Mouse (Mus musculus) granulocyte monocyte progenitor cell, adult 5-6 weeks (primary cell): ENCODE measurements around the gene Ell. TPM values are rescaled to one million over a fixed set of nuclear protein-coding genes. Genes with fewer than 3 reads are reported as not detected.

Experiments
- ATAC-seq: replicated peaks from 2 replicates; pipeline ENCODE4 v1.8.0; 2016; ENCODE audit warnings: mild to moderate bottlenecking, moderate TSS enrichment, inconsistent platforms; ENCODE audit not compliant: poor library complexity, severe bottlenecking
- total RNA-seq, 2 experiments: library from RNA; stranded (forward) in 1 of 2; stranded (reverse) in 1 of 2; fragments of 200-712, 200-1000 nt in 1 of 2; fragments of >200 nt in 1 of 2; fragmentation: Nextera tagmentation in 1 of 2; gene quantifications; 2 replicates each; pipeline ENCODE4 v1.2.3; 2014 to 2017

The Ell gene
- total RNA-seq, 2 experiments from 2014 or later, result 5.5 to 11.7 TPM

DNA sequence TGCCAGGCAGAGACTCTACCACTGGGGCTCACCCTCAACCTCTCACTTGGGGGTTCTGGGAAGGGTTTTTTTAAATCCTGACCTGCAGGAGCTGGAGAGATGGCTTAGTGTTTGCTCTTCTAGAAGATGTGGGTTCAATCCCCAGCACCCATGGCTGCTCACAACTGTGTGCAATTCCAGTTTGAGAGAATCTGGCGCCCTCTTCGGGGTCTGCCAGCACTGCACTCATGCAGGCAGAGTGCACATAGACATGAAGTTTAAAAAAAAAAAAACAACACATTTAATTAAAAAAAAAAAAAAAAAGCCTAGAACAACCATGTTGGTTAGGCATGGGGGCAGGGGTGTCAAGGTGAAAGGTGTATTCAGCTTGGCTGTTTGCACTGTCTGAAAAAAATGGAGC lies 8.9 kb upstream of the Ell start:
- no peak for ATAC-seq

DNA sequence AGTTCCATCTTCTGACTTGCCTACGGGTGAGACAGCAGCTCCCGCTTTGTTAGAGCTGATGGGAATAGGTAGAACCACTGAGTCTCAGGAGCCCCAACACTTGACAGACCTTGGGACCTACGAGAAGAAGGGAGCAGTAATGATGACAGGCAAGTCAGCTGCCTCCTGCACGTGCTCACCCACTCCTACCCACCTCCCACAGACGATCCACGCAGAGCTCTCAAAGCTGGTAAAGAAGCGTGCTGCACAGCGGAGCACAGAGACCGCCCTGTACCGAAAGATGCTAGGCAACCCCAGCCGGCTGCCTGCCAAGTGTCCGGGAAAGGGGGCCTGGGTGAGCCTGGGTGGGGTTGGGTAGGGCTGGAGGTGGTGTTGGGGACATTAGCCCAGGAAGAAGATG lies 5.0 kb upstream of the Ell start:
- no peak for ATAC-seq

DNA sequence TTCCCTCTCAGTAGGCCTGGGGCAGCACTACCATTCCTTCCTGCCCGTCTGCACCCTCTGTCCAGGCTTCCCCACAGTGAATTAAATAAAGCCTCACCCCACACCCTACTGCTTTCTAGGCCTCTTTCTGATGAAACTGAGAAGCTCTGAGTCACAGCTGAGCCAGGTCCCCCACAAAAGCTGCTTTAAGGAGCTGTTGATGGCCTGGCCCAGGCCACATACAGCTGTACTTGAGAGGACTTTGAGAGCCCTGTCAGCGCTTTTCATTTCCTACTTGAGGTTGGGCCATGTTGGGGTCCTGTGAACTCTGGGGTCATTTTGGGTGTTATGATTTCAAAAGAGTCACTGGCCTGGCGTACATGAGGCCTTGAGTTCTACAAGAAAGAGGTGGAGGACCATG lies 4.0 kb upstream of the Ell start:
- ATAC-seq, result no peak

DNA sequence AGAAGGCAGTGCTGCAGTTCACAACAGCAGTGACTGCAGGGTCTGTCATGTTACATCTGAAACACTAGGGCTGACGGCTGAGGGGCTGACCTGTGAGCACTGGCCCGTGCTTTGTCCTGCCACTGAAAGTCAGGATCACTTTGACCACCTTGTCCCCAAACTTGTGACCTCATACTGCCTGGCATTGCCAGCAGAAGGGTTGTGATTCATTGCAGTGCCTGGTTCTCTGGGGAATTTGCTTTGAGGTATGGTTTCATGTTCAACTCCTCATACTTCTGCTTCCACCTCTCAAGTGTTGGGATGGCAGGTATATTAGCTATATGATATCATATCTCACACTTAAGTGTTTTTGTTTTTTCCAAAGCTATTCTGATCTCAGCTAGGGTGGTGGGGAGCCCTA lies 3.6 kb upstream of the Ell start:
- ATAC-seq, result no peak

DNA sequence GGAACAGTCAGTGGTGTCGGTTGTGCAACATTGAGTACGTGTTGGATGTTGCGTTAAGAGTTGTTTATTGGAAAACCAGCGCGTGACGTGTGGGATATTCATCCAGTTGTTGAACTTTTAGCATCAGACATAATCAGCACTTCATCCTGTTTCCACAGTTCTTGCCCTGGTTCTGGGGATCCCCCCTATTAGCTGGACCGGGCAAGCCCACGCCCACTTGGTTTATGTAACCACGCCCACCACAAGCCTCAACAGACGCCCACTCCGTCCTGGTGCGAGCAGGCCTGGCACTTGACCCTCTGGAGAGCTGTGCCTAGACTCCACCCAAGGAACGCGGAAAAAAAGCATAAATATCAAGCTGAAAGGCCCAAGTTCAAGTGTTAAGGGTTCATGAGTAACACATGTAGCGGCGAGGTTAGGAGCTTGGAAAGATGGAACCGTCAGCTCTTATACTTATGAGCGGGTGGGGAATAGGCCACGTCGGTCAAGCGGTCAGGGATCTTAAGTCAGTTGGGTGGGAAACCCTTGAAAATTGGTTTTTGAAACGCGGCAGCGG lies 1.2 kb upstream of the Ell start:
- ATAC-seq, result peak; percentile 43

DNA sequence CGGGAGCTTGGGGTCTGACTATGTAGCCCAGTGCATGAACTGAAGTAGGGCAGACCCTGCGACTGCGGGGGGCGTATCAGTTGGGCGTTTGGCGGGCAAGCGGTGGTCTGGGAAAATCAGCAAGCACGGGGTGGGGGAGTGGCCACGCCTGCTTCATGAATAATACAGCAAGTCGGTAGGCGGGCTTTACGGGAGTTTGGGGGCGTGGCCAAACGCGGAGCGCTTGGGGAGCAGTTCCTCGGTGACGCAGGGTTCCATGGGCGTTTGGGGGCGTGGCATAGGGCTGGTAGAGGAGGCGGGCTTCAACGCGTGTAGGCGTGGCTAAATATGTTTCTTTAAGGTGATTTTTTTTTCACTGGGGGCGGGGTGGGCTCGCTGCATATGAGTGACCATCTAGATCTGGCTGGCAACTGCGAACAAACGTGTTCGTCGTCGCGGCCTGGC lies 602 bp upstream of the Ell start:
- peak; percentile 69 for ATAC-seq

DNA sequence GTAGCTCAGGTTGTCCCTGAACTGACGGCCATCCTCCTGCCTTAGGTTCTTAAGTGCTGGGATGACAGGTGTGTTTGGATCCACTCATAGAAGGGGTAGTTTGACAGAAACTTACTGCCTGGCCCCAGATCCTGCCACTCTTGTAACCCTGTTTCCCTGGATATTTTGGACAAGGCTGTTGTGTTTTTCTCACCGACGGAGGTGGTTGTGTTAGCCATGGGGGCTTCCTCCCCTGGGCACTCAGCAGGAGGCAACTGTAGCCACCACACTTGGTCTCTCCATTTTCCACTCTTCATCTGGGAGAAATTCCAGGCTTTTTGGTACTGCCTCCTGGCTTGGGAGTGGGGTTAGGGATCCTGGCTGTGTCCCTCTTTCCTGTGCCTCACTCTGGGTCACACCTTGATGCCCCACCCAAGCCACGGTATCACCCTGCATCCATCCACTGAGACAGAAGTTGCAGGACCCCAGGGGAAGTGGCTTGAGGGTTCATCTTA lies 803 bp downstream of the Ell start:
- ATAC-seq, result no peak

DNA sequence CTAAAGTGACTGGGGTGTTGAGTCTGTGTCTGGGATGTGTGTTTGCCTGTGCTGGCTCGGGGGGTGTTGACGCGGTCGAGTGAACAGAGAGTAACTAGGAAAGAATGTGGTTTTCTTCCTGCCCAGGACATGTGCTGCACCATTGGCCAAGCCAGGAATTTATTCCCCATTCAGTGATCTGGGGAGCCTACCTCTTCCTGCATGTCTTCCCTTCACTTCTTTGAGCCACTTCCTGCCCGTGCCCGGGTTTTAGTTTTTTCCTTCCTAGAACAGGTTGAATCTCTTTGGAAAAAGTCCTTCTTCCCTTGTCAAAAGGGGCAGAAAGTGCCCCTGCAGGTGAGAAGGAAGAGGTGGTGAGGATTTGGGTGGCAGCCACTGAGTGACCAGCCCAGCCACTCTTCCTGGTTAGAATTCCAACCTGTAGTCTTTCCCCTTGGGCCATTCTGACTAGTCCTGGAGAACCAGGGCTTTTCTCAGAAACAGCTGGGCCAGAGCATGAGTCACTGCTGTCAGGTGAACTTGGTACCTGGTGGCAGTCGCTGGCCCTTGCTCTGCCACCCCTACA lies 1.3 kb downstream of the Ell start:
- no peak for ATAC-seq

DNA sequence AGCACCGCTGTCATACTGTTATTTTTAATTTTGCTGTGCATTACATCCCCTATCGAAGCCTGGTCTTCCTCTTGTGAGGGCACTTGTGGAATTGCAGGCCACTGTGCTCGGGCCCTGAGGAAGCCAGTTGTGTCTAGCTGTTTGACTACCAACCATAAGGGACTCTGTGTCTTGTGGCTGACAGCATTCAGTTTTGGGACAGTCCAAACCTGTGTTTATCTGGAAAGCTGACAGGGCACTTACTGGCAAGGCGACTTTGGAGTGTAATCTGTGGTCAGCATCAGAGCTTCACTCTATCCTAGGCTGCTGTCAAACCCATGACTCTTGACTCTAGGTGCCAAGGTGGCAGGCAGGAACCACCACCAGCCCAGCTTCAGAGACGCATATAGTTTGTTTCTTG lies 1.8 kb downstream of the Ell start:
- no peak for ATAC-seq

DNA sequence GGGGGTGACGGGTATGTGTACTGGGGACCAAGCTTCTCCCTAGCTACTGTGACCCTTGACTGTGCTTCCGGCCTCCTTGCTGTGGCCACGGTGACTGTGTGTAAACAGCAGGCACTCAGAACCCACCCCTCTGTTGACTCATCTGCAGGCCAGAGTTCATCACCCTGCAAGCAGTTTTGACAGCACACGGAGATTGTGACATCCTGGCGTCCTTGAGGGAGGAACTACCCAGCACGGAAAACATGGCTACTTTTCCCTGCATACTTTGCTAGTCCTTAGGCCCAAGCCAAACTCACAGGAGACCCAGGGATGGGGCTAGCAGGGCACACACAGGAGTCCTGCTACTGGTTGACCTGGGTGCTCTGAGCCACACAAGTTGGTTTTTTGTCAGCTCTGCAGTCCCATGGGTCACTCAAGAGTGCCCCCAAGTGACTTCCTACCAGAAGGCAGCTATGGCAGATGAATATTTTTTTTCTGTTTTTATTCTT lies 5.0 kb downstream of the Ell start:
- peak; percentile 70 for ATAC-seq

DNA sequence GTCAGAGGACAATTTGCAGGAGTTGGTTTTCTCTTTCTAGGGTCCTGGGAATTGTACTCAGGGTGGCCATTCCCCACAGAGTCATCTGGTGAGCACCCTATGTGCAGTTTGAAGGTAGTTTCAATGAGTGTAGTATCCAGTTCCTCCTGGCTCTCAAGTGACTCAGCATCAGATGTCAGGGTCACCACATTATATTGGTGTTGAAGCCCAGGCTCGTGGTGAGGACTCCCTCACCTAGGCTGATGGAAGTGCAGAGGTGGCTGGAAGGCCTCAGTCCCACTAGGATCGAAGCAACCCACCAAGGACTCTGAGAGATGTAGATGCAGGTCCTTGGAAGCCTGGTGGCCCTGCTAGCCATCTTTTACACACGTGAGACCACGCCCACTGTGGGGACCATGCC lies 7.2 kb downstream of the Ell start:
- peak; percentile 26; the same call in 1 of the 2 replicates for ATAC-seq

DNA sequence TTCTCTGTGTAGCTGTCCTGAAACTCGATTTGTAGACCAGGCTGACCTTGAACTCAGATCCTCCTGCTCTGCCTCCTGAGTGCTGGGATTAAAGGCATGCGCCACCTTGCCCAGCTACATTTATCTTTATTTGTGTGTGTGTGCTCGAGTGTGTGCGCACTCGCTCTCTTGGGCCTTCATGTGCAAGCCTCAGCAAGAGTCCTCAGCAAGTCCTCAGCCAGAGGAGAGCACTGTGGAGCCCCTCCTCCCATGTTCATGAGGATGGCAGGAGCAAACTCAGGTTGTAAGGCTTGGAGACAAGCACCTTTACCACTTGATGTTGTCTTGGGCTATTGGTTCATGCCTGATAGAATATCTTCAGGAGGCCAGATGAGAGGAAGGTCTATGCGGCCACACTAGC lies 8.5 kb downstream of the Ell start:
- no peak for ATAC-seq

DNA sequence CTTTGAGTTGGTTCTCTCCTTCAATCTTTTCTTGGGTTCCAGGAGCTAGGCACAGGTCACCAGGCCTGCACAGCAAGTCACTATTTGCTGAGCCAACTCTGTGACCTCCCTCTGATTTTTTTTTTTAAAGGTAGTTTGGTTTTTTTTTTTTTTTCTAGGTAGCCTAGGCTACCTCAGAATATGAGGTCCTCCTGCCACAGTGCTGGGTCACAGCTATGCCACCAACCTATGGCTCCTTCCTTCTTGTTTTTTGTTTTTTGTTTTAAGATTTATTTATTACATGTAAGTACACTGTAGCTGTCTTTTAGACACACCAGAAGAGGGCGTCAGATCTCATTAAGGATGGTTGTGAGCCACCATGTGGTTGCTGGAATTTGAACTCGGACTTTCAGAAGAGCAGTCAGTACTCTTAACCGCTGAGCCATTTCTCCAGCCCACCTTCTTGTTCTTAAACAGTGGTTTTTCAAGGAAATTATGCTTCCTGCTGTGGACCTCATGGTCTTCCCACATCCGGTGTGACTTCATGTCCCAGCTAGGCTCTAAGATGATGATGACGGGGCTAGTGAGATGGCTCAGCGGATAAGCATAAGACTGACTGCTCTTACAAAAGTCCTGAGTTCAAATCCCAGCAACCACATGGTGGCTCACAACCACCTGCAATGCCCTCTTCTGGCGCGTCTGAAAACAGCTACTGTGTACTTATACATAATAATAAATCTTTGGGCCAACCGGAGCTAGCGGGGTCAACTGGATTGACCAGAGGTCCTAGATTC lies 10.3 kb downstream of the Ell start:
- peak; percentile 88 for ATAC-seq

DNA sequence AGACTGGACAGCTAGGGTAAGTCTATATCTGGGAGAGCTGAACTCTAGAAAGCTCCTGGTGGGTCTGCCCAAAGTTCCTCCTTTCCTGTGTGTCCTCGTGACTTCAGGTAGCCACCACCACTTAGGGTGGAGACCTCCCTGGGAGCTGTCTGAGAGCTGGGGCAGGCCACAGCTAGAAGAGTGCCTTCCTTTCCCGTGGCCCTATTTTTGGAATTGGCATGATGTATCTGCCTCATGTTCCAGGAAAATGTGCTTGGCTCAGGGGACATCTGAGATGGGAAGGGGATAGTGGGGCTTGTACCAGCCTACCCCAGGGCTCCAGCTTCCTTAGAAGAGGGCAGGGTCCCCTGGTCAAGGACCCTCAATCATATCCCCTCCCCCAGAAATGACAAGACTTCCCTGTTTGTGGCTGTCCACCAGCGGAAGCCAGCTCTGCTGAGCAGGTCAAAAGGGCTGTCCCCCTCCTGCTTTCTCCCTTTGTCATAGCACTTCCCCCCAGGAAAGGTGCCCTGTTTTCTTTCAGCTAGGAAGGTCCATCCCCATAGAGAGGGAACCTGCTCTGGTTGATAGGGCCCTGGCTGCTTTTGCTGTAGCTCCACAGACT lies 12.4 kb downstream of the Ell start:
- ATAC-seq, result no peak

DNA sequence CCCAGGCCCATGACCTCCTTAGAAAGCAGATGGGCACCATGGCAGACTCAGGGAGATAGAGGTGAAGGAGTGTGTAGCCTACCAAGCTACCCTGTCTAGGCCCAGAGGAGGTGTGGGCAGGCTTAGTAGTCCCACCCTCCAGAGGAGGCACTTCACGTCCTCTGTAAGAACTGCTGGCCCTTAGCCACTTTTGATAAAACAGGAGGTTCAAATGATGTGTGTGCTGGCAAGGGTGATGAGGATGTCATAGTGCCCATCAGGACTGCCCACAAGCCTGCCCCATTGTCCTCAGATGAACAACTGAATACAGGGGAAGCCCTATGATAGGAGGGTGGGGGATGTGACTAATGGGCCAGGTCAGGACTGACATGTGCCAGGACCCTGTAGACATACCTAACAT lies 13.6 kb downstream of the Ell start:
- no peak for ATAC-seq

DNA sequence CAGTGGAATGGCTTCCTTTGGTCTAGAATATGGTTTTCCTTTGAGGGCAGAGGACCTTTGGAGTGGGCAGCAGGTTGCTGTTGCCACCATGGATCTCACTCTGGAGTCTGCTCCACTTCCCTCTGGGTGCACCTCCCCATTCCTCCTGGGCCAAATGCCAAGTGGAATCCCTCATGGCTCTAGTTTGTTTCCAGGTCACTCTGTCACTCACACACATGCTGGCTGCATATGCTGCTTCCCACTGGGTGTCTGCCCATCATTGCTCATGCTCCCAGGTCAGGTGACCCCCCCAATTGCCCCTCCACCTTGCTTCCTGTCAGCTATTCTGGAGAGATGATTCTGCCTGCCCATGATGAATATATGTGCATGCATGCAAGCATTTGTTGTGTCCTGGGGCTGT lies 14.5 kb downstream of the Ell start:
- ATAC-seq, result no peak

DNA sequence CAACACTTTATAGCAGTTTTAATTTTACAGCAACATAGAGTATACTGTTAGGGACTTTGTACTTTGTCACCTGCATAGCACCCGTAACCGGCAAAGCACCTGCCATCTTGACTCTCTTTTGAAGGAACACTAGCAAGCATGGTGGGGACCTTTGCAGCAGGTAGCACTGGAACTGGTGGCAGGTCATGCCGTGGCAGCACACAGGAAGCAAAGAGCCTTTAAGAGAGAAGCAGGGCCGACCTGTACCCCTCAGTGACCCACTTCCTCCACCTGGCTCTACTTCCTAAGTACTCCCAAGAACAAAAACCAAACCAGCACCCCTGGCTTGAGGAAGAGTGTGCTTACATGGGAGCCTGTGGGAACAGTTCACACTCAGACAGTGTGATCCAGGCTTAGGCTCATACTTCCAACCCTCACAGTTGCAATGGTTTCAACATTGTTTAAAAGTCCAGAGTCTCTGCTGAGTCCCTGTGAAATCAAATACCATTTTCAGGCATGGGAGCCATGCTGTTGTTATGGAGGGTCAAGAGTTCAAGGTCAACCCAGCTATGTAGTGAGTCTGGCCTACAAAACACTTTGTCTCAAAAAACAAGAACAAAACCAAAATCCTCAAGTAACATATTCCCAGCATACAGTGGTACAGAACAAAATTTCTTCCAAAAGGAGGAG lies 16.0 kb downstream of the Ell start:
- no peak for ATAC-seq

DNA sequence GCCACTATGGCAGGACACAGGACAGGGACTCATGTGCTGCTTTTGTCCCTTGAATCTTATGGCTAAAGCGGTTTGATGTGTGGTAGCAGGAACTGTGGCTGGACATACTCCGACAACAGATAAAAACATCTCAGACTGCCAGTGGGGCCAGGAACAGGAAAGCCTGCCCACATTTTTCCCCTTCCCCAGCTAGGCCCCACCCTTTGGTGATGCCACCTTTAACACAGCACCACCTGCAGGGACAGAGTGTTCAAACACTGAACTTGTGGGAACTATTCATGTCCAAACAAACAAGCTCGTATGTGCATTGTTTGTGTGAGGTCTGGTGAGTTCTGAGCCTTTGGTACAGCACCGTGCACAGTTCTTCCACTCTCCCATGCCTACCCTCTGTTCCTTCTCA lies 19.1 kb downstream of the Ell start:
- ATAC-seq, result peak; percentile 43

DNA sequence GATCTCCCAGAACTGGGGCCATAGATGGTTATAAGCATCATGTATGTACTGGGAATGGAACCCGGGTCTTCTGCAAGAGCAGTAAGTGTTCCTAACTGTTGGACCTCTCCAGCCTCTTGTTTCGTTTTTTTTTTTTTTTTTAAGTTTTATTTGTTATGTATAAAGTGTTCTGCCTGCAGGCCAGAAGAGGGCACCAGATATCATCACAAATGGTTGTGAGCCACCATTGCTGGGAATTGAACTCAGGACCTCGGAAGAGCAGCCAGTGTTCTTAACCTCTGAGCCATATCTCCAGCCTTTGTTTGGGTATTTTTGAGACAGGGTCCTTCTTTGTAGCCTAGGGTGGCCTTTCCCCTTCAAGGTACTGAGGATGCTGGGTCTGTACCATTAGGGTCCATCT lies 19.7 kb downstream of the Ell start:
- ATAC-seq, result no peak

DNA sequence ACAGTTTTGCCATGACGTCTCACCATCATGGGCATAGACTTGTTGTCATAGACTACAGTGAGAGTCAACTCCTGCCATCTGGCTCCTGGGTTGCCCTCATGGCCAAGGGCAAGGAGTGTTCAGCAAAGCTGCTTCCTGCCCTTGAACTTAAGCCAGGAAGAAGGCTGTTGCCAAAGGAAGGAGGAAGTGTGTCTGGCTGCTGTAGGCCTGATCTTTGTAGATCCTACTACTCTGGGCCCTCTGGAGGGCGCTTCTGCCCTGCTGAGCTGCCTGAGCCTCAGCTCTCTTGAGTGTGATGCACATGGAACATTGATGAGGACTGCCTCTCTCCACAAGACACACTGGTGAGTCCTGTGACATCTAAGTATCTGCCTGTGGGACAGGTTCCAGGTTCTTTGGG lies 20.8 kb downstream of the Ell start:
- ATAC-seq, result peak; percentile 78

DNA sequence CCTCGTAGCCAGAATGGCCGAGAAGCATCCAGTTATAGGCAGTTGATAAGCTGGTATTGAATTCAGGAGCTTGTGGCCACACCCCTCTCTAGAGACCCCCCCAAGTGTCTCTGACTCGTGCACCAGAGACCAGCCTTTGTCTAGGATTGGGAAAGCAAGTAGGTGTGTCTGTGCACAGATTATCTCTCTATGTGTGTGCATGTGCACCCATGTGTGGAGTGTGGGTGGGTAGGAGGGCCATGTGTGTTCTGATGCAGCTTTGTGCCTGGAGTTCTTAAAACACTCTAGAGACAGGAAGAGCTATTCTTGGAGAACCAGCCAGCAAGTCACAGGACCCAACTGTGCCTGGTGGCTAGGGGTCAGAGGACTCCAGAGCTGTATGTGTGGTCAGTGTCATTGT lies 21.3 kb downstream of the Ell start:
- ATAC-seq, result no peak
